Mouse (Mus musculus) CH12.LX (cell line): ENCODE results near the gene Pde4d. TPM values are rescaled to one million over a fixed set of nuclear protein-coding genes. Genes with fewer than 3 reads are reported as not detected.

Source experiments
- DNase-seq: peaks from one replicate; pipeline ENCODE4 v3.0.0-alpha.2; 2013; ENCODE audit errors: extremely low read depth
- H3K27ac ChIP-seq: 2 replicates; pipeline ENCODE4 v1.5.1; 2012; ENCODE audit warnings: low read depth, mild to moderate bottlenecking, control low read depth, moderate library complexity; ENCODE audit not compliant: insufficient read depth
- H3K27me3 ChIP-seq: replicated peaks from 2 replicates; pipeline ENCODE3; 2012; ENCODE audit warnings: inconsistent platforms
- H3K36me3 ChIP-seq, 2 experiments: replicated peaks in 1 of 2; 2 replicates each; pipeline versions ENCODE3 to v1.6.1; 2012; ENCODE audit warnings: inconsistent platforms in 1 of 2, low read length in 1 of 2, mild to moderate bottlenecking in 1 of 2, mixed read lengths in 1 of 2, moderate library complexity in 1 of 2; ENCODE audit not compliant: control insufficient read depth in 1 of 2, insufficient read depth in 1 of 2
- H3K4me1 ChIP-seq, 2 experiments: 2 replicates each; pipeline ENCODE4 v1.6.1; 2012; ENCODE audit warnings: inconsistent platforms in 1 of 2, moderate library complexity in 1 of 2; ENCODE audit not compliant: insufficient read depth in 2 of 2, control insufficient read depth in 1 of 2
- H3K4me2 ChIP-seq: 2 replicates; pipeline ENCODE4 v1.6.1; 2012; ENCODE audit warnings: low read depth, mild to moderate bottlenecking, control low read depth; ENCODE audit not compliant: poor library complexity, insufficient read depth, severe bottlenecking
- H3K4me3 ChIP-seq, 3 experiments: fragments of 150-350 bp in 1 of 3; sonication (generic) in 1 of 3; replicated peaks in 1 of 3; 2 replicates each; pipeline versions ENCODE3 to v1.5.1; 2011 to 2012; ENCODE audit warnings: low read depth in 2 of 3, low read length in 2 of 3, mild to moderate bottlenecking in 2 of 3, moderate library complexity in 2 of 3, control low read depth in 1 of 3, improper control_type of control experiment in 1 of 3, inconsistent platforms in 1 of 3, mixed read lengths in 1 of 3; ENCODE audit not compliant: poor library complexity in 1 of 3
- H3K79me2 ChIP-seq: replicated peaks from 2 replicates; pipeline ENCODE4 v1.6.1; 2012; ENCODE audit warnings: mild to moderate bottlenecking, moderate library complexity; ENCODE audit not compliant: control insufficient read depth, poor library complexity, insufficient read depth, severe bottlenecking; ENCODE audit errors: extremely low read depth
- H3K9ac ChIP-seq: 2 replicates; pipeline ENCODE4 v1.6.1; 2012; ENCODE audit warnings: low read depth, mild to moderate bottlenecking, control low read depth, moderate library complexity; ENCODE audit not compliant: insufficient read depth
- H3K9me3 ChIP-seq: replicated peaks from 2 replicates; pipeline ENCODE3; 2012; ENCODE audit warnings: low read length, inconsistent platforms, mixed read lengths
- BHLHE40 ChIP-seq: IDR thresholded peaks from 2 replicates; pipeline ENCODE4 v1.6.1; 2011; ENCODE audit warnings: mild to moderate bottlenecking, low read depth, low read length, improper control_type of control experiment
- CHD1 ChIP-seq: IDR thresholded peaks from 2 replicates; pipeline ENCODE4 v1.6.1; 2012; ENCODE audit warnings: low read depth, low read length, improper control_type of control experiment, inconsistent platforms
- CHD2 ChIP-seq: IDR thresholded peaks from 2 replicates; pipeline ENCODE4 v1.6.1; 2011; ENCODE audit warnings: low read length, improper control_type of control experiment
- CTCF ChIP-seq, 2 experiments: IDR thresholded peaks in 1 of 2; conservative IDR thresholded peaks in 1 of 2; 2 replicates each; pipeline ENCODE4 v1.5.1; 2011 to 2012; ENCODE audit warnings: low read depth in 2 of 2, low read length in 2 of 2, improper control_type of control experiment in 1 of 2, inconsistent platforms in 1 of 2, mild to moderate bottlenecking in 1 of 2, moderate library complexity in 1 of 2
- E2F4 ChIP-seq: IDR thresholded peaks from 2 replicates; pipeline ENCODE4 v1.6.1; 2011; ENCODE audit warnings: low read depth, low read length, improper control_type of control experiment; ENCODE audit not compliant: insufficient replicate concordance
- JUN ChIP-seq: IDR thresholded peaks from 2 replicates; pipeline ENCODE4 v1.6.1; 2011; ENCODE audit warnings: low read depth, mild to moderate bottlenecking, low read length, improper control_type of control experiment, moderate library complexity; ENCODE audit not compliant: insufficient read depth
- JUND ChIP-seq: conservative IDR thresholded peaks from 2 replicates; pipeline ENCODE4 v1.6.1; 2011; ENCODE audit warnings: low read depth, low read length, improper control_type of control experiment
- KAT2A ChIP-seq: IDR thresholded peaks from 2 replicates; pipeline ENCODE4 v1.6.1; 2012; ENCODE audit warnings: low read length, improper control_type of control experiment, inconsistent platforms; ENCODE audit not compliant: insufficient replicate concordance
- MAFK ChIP-seq: IDR thresholded peaks from 2 replicates; pipeline ENCODE4 v1.6.1; 2011; ENCODE audit warnings: low read length, improper control_type of control experiment; ENCODE audit not compliant: insufficient replicate concordance
- MAZ ChIP-seq: IDR thresholded peaks from 2 replicates; pipeline ENCODE4 v1.6.1; 2012; ENCODE audit warnings: low read depth, mild to moderate bottlenecking, inconsistent platforms, low read length, improper control_type of control experiment, moderate library complexity
- MYC ChIP-seq: IDR thresholded peaks from 2 replicates; pipeline ENCODE4 v1.6.1; 2011; ENCODE audit warnings: low read depth, mild to moderate bottlenecking, improper control_type of control experiment, low read length
- POLR2A ChIP-seq: IDR thresholded peaks from 2 replicates; pipeline ENCODE4 v1.6.1; 2011; ENCODE audit warnings: low read depth, mild to moderate bottlenecking, improper control_type of control experiment, low read length
- SIN3A ChIP-seq: IDR thresholded peaks from 2 replicates; pipeline ENCODE4 v1.6.1; 2012; ENCODE audit warnings: low read length, improper control_type of control experiment, inconsistent platforms
- SMC3 ChIP-seq: IDR thresholded peaks from 2 replicates; pipeline ENCODE4 v1.6.1; 2011; ENCODE audit warnings: low read depth, low read length, improper control_type of control experiment
- TCF12 ChIP-seq: IDR thresholded peaks from 2 replicates; pipeline ENCODE4 v1.6.1; 2014; ENCODE audit warnings: low read depth, mild to moderate bottlenecking, inconsistent platforms, low read length, improper control_type of control experiment
- UBTF ChIP-seq: IDR thresholded peaks from 2 replicates; pipeline ENCODE4 v1.6.1; 2012; ENCODE audit warnings: low read depth, mild to moderate bottlenecking, inconsistent platforms, low read length, improper control_type of control experiment, moderate library complexity
- USF2 ChIP-seq: conservative IDR thresholded peaks from 2 replicates; pipeline ENCODE4 v1.6.1; 2011; ENCODE audit warnings: low read depth, low read length, improper control_type of control experiment
- ZKSCAN1 ChIP-seq: IDR thresholded peaks from 2 replicates; pipeline ENCODE4 v1.6.1; 2012; ENCODE audit warnings: low read depth, inconsistent platforms, low read length, improper control_type of control experiment, borderline replicate concordance
- ZMIZ1 ChIP-seq: IDR thresholded peaks from 2 replicates; pipeline ENCODE4 v1.6.1; 2012; ENCODE audit warnings: low read depth, mild to moderate bottlenecking, inconsistent platforms, low read length, improper control_type of control experiment
- ZNF384 ChIP-seq: IDR thresholded peaks from 2 replicates; pipeline ENCODE4 v1.6.1; 2012; ENCODE audit warnings: low read depth, low read length, improper control_type of control experiment, inconsistent platforms
- dilution Hi-C: fragments of 300-500 bp; cut with MboI; formaldehyde crosslinking; loops from 2 replicates; pipeline ENCODE4 v1.14.3; 2020; ENCODE audit warnings: low sequenced_read_pairs; ENCODE audit not compliant: extremely low pct_unique_long_range_greater_than_20kb, extremely low pct_ligation_motif_present
- in situ Hi-C: fragments of 300-500 bp; cut with MboI; formaldehyde crosslinking; loops from 3 replicates; pipeline ENCODE4 v1.14.3; 2019; ENCODE audit warnings: low sequenced_read_pairs, low pct_ligation_motif_present, low pct_unique_long_range_greater_than_20kb, mixed read lengths
- polyA plus RNA-seq: library from polyadenylated mRNA; unstranded; fragments of >175 nt; gene quantifications from 2 replicates; pipeline ENCODE4 v1.2.1, GENCODE M21; 2012; ENCODE audit warnings: low read depth; ENCODE audit not compliant: insufficient read length
- total RNA-seq, 2 experiments: library from RNA; depleted of rRNA; stranded (reverse); fragments of 300-350 nt in 1 of 2; fragments of >200 nt in 1 of 2; gene quantifications; 2 replicates each; pipeline ENCODE4 v1.2.3; 2012 to 2014

The Pde4d gene
- total and polyA plus RNA-seq, 3 experiments, result not detected

DNA sequence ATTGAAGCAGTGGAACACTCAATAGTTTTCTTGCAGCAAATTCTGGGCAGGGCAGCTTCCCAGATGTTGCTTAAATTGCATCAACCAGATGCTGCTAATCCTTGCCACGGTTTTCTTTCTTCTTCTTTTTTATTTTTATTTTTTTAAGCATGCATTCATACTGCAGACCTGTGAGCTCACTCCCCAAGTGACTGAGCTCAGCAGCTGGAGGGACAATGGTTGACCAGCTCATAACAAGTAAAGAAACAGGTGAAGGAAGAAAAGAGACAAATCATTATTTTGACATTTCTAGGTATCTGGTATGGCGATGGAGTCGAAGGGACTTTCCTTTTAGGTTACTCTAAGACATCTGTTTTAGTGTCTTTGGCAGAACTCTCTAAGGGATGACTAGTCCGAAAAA, 308.6 kb downstream of the Pde4d start:
- in situ Hi-C loops, result no loop called here
- H3K79me2 ChIP-seq, result no peaks in the 10 kb centered on the region
- H3K4me2 ChIP-seq, result peak overlapping the region; percentile 88
- H3K9ac ChIP-seq, result peak overlapping the region; percentile 33; the same call in 1 of the 2 replicates
- H3K27me3 ChIP-seq, result no peaks in the 10 kb centered on the region
- H3K4me3 ChIP-seq, result no peak overlapping the region
- TF ChIP-seq ZNF384 (no peak), JUN (no peak), USF2 (no peak), KAT2A (no peak), E2F4 (no peak)
- H3K9me3 ChIP-seq, result no peaks in the 10 kb centered on the region
- H3K27ac ChIP-seq, result no peak overlapping the region
- H3K36me3 ChIP-seq, result no peaks in the 10 kb centered on the region
- peaks cover 8 to 33% of the 10 kb centered on the region in 2 experiments; a peak in 3 of 4 replicates for H3K4me1 ChIP-seq
- dilution Hi-C loops, result no loop called here
- peak; percentile 3 for DNase-seq

DNA sequence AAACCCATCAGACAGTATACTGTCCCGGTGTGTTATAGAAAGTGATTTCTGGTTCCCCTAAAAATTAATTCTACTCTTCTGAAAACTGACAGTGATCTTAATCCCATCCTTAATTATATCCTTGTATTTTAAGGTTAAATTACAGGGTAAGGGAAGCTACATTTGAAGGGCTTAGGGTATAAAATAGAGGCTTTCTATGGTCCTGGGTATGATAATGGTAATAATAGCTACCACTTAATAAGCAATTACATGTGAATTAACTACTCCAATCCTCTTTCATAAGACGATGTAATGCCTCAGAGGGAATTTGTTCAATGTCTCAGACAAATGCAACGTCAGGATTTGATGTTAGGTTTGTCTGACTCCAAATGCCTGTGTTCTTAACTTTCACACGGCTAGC, 309.4 kb downstream of the Pde4d start:
- Histone ChIP-seq H3K4me1 (peaks cover 8 to 39% of the 10 kb centered on the region in 2 experiments; a peak in 3 of 4 replicates), H3K9ac (no peak overlapping the region), H3K4me2 (no peak overlapping the region), H3K36me3 (no peaks in the 10 kb centered on the region), H3K9me3 (no peaks in the 10 kb centered on the region), H3K27me3 (no peaks in the 10 kb centered on the region), H3K4me3 (no peak overlapping the region), H3K27ac (no peak overlapping the region), H3K79me2 (no peaks in the 10 kb centered on the region)
- in situ Hi-C loops (no loop called here), dilution Hi-C loops (no loop called here)
- no peak for DNase-seq
- TF ChIP-seq SIN3A, result no peak
- TF ChIP-seq BHLHE40, result no peak
- TF ChIP-seq SMC3, result no peak
- TF ChIP-seq MYC, result no peak
- no peak for TF ChIP-seq TCF12
- no peak for TF ChIP-seq MAZ
- no peak for TF ChIP-seq CHD1
- no peak for TF ChIP-seq ZNF384
- no peak for TF ChIP-seq CTCF (conservative IDR thresholded peaks at IDR 0.05 in 1 of 2, IDR thresholded peaks at IDR 0.05 in 1 of 2; ENCODE audit: low read depth in 2 of 2, low read length in 2 of 2)
- TF ChIP-seq POLR2A, result no peak
- TF ChIP-seq MAFK, result no peak
- TF ChIP-seq JUND, result no peak
- TF ChIP-seq USF2, result no peak
- TF ChIP-seq ZKSCAN1, result no peak
- TF ChIP-seq UBTF, result no peak
- no peak for TF ChIP-seq CHD2
- no peak for TF ChIP-seq ZMIZ1
